Mouse (Mus musculus): ENCODE measurements around the gene Gm49403.

DNA sequence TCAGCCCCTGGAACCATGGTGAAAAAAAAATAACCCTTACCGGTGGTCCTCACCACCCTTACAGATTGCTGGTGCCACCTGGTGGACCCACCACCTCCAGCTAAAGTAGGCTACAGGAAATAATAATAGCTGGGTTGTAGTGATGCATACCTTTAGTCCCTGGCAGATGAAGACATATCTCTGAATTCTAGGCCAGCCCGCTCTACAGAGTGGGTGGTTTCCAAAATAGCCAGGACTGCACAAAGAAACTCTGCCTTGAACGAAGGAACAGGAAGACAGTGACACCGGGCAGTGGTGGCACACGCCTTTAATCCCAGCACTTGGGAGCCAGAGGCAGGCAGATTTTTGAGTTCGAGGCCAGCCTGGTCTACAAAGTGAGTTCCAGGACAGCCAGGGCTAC lies 19.5 kb upstream of the Gm49403 start:
- no peak for TF ChIP-seq CTCF (IDR thresholded peaks at IDR 0.05; ENCODE audit: insufficient read depth, low read depth, low read length)
- TF ChIP-seq POLR2A (IDR thresholded peaks at IDR 0.05; ENCODE audit: insufficient read depth, low read depth, low read length), result no peak
